Mouse (Mus musculus): ENCODE results near the gene Gm3383. TPM values are rescaled to one million over a fixed set of nuclear protein-coding genes. Genes with fewer than 3 reads are reported as not detected.
"Not testable (repeated sequence)": the region's sequence is repeated elsewhere in the genome, so short reads cannot be mapped to it uniquely, and the experiment has no call there.

The Gm3383 gene
- polyA plus RNA-seq (2015; fragmentation: Nextera tagmentation; extraction: Ambion mirVana), result not detected in 2 replicates

GRCm38 (mm10) chr14:5807882-5808281 is at the start of gene Gm3383:
Gene Gm3383, minus strand, starts transcription at chr14:5807982.
- not testable (repeated sequence) for H3K36me3 ChIP-seq (replicated peaks; ENCODE audit: insufficient read depth, low read length); H3K27me3 ChIP-seq (ENCODE audit: insufficient read depth, low read length); H3K9me3 ChIP-seq (ENCODE audit: low read length); H3K27ac ChIP-seq (ENCODE audit: low read depth); H3K4me2 ChIP-seq (ENCODE audit: low read depth, low read length); H3K9ac ChIP-seq (replicated peaks); DNase-seq; H3K4me1 ChIP-seq (ENCODE audit: insufficient read depth); ATAC-seq; H3K4me3 ChIP-seq (ENCODE audit: low read depth, low read length)
- WGBS (ENCODE audit: insufficient replicate concordance), result no CpG with 5 or more reads among the region's 3 CpGs

GRCm38 (mm10) chr14:5855911-5856310 is 48.1 kb upstream of the Gm3383 start:
- WGBS (ENCODE audit: insufficient replicate concordance), result 77% methylated on average over 3 of the region's 3 CpGs
- H3K27me3 ChIP-seq (ENCODE audit: insufficient read depth, low read length), result not testable (repeated sequence)

DNA sequence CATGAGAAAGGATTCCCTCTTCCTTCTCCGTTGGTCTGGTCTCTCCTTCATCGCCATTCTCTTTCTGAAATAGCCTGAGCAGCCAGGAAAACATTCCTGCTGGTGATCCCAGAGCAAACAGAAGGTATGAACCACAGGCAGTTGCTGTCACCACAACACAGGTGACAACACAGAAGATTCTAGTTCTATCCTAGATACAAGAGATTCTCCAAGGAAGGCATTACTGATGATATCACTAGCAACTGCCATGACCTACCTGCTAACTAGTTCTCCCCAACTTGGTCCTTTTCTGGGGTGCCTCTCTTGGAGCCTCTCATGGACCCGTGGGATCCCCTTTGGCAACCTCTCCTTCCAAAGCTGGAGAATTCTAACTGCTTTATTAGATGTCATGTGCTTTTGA is 22.4 kb upstream of the Gm3383 start, which contains the start of gene Gm3424:
Gene Gm3424 (minus strand): TSS at position 101 of the 400 bp plus-strand sequence.
- not testable (repeated sequence) for DNase-seq; H3K4me3 ChIP-seq (ENCODE audit: low read depth, low read length); ATAC-seq; H3K4me2 ChIP-seq (ENCODE audit: low read depth, low read length); H3K27me3 ChIP-seq (ENCODE audit: insufficient read depth, low read length); H3K27ac ChIP-seq (ENCODE audit: low read depth); H3K4me1 ChIP-seq (ENCODE audit: insufficient read depth); H3K9ac ChIP-seq (replicated peaks); H3K9me3 ChIP-seq (ENCODE audit: low read length); H3K36me3 ChIP-seq (replicated peaks; ENCODE audit: insufficient read depth, low read length)
- no CpG with 5 or more reads among the region's 3 CpGs for WGBS (ENCODE audit: insufficient replicate concordance)

More at GRCm38 (mm10) chr14:5855911-5856310, 48.1 kb upstream of the Gm3383 start:
- DNase-seq; H3K4me3 ChIP-seq (ENCODE audit: low read depth, low read length); H3K27ac ChIP-seq (ENCODE audit: low read depth); H3K9me3 ChIP-seq (ENCODE audit: low read length); ATAC-seq; H3K4me1 ChIP-seq (ENCODE audit: insufficient read depth); H3K36me3 ChIP-seq (replicated peaks; ENCODE audit: insufficient read depth, low read length); H3K9ac ChIP-seq (replicated peaks); H3K4me2 ChIP-seq (ENCODE audit: low read depth, low read length): not testable (repeated sequence)

- not testable (repeated sequence) for H3K36me3 ChIP-seq (replicated peaks; ENCODE audit: insufficient read depth, low read length); DNase-seq; H3K9ac ChIP-seq (replicated peaks); H3K27ac ChIP-seq (ENCODE audit: low read depth); H3K27me3 ChIP-seq (ENCODE audit: insufficient read depth, low read length); H3K4me1 ChIP-seq (ENCODE audit: insufficient read depth); H3K9me3 ChIP-seq (ENCODE audit: low read length); ATAC-seq; H3K4me3 ChIP-seq (ENCODE audit: low read depth, low read length); H3K4me2 ChIP-seq (ENCODE audit: low read depth, low read length)
- no CpG with 5 or more reads among the region's 47 CpGs for WGBS (ENCODE audit: insufficient replicate concordance)
These were observed 5.0 kb upstream of the Gm3383 start for GRCm38 (mm10) chr14:5812699-5813356.

GRCm38 (mm10) chr14:5741477-5741876 is 66.3 kb downstream of the Gm3383 start, which contains the start of gene Gm3373:
Gene Gm3373, minus strand, starts transcription at chr14:5741577.
- not testable (repeated sequence) for H3K4me3 ChIP-seq (ENCODE audit: low read depth, low read length); ATAC-seq; H3K27me3 ChIP-seq (ENCODE audit: insufficient read depth, low read length); H3K36me3 ChIP-seq (replicated peaks; ENCODE audit: insufficient read depth, low read length); H3K4me2 ChIP-seq (ENCODE audit: low read depth, low read length); H3K9me3 ChIP-seq (ENCODE audit: low read length); H3K27ac ChIP-seq (ENCODE audit: low read depth); DNase-seq; H3K4me1 ChIP-seq (ENCODE audit: insufficient read depth); H3K9ac ChIP-seq (replicated peaks)
- WGBS (ENCODE audit: insufficient replicate concordance), result no CpG with 5 or more reads among the region's 37 CpGs

DNA sequence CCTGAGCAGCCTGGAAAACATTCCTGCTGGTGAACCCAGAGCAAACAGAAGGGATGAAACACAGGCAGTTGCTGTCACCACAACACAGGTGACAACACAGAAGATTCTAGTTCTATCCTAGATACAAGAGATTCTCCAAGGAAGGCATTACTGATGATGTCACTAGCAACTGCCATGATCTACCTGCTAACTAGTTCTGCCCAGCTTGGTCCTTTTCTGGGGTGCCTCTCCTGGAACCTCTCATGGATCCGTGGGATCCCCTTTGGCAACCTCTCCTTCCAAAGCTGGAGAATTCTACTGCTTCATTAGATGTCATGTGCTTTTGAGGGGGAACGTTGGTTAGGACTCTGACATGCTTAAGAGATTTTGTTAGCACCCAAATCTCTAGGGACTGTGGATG is 120.4 kb downstream of the Gm3383 start, which contains the start of gene Gm9603:
Gene Gm9603 (minus strand): TSS at position 101 of the 400 bp plus-strand sequence.
- not testable (repeated sequence) for H3K4me2 ChIP-seq (ENCODE audit: low read depth, low read length); H3K27me3 ChIP-seq (ENCODE audit: insufficient read depth, low read length); H3K9ac ChIP-seq (replicated peaks); H3K9me3 ChIP-seq (ENCODE audit: low read length); H3K4me3 ChIP-seq (ENCODE audit: low read depth, low read length); H3K36me3 ChIP-seq (replicated peaks; ENCODE audit: insufficient read depth, low read length); H3K4me1 ChIP-seq (ENCODE audit: insufficient read depth); ATAC-seq; DNase-seq; H3K27ac ChIP-seq (ENCODE audit: low read depth)
- WGBS (ENCODE audit: insufficient replicate concordance), result no CpG with 5 or more reads among the region's 2 CpGs

- H3K4me3 ChIP-seq (ENCODE audit: low read depth, low read length); H3K27me3 ChIP-seq (ENCODE audit: insufficient read depth, low read length); ATAC-seq; H3K36me3 ChIP-seq (replicated peaks; ENCODE audit: insufficient read depth, low read length); H3K4me2 ChIP-seq (ENCODE audit: low read depth, low read length); H3K4me1 ChIP-seq (ENCODE audit: insufficient read depth); H3K27ac ChIP-seq (ENCODE audit: low read depth); DNase-seq; H3K9ac ChIP-seq (replicated peaks); H3K9me3 ChIP-seq (ENCODE audit: low read length): not testable (repeated sequence)
- no CpG with 5 or more reads among the region's 1 CpGs for WGBS (ENCODE audit: insufficient replicate concordance)
These were observed 174.9 kb downstream of the Gm3383 start, which contains the start of gene Gm8265 for GRCm38 (mm10) chr14:5632928-5633327. Gene Gm8265, minus strand, starts transcription at chr14:5633028.

Other genes starting within 250 kb of the Gm3383 start
- not detected in 2 replicates for gene Gm8265, start 175.0 kb downstream of the Gm3383 start, polyA plus RNA-seq (2015; fragmentation: Nextera tagmentation; extraction: Ambion mirVana)
- gene Gm9603, start 120.5 kb downstream of the Gm3383 start, polyA plus RNA-seq (2015; fragmentation: Nextera tagmentation; extraction: Ambion mirVana), result not detected in 2 replicates
- not detected in 2 replicates for gene Gm3373, start 66.4 kb downstream of the Gm3383 start, polyA plus RNA-seq (2015; fragmentation: Nextera tagmentation; extraction: Ambion mirVana)
- gene Gm3424, start 22.3 kb upstream of the Gm3383 start, polyA plus RNA-seq (2015; fragmentation: Nextera tagmentation; extraction: Ambion mirVana), result not detected in 2 replicates
- gene Gm8237, start 72.4 kb upstream of the Gm3383 start, polyA plus RNA-seq (2015; fragmentation: Nextera tagmentation; extraction: Ambion mirVana), result not detected in 2 replicates
- not detected in 2 replicates for gene Gm3248, start 153.8 kb upstream of the Gm3383 start, polyA plus RNA-seq (2015; fragmentation: Nextera tagmentation; extraction: Ambion mirVana)
- not detected in 2 replicates for gene Gm3453, start 171.2 kb upstream of the Gm3383 start, polyA plus RNA-seq (2015; fragmentation: Nextera tagmentation; extraction: Ambion mirVana)